Mouse (Mus musculus): ENCODE measurements around the gene Slc25a38.
"Not testable (repeated sequence)": the region's sequence is repeated elsewhere in the genome, so short reads cannot be mapped to it uniquely, and the experiment has no call there.

The Slc25a38 gene

DNA sequence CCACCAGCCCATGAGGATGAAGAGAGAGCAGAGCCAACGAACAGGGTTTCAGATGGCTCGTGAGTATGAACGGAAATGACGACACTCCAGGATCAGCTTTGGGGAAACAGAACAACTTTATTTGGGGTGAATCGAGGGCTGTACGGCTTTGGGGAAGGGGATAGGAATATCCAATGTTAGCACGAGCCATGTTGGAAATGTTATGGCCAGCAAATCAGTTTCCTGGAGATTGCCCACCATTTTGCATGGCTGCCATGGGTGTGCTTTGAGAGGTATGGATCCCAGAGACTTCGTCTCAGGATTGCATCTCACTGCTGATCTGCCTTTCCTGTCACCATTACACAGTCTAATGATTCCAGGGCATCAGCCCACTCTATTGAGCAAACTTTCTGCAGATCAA is 10.9 kb upstream of the Slc25a38 start:
- no peak for DNase-seq (ENCODE audit: low read depth, low spot score)

GRCm38 (mm10) chr9:120101165-120101564 is 9.0 kb upstream of the Slc25a38 start:
- DNase-seq (ENCODE audit: low read depth, low spot score) = no peak

DNA sequence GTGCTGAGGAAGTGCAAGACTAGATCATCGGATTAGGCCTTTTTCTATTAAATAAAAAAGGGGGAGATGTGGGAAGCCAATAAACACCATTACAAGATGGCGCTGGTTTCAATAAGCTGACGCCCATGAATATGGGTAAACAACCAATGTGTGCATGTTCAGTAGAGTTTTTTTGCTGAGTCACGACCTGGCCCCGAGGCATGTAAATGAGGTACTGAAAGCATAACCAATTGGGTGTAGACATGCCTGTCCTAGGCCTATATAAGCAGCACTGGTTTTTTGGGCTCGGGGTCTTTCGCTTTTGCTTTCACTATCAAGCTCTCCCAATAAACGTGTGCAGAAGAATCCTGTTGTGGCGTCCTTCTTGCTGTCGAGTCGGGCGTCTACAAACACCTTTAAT is 1.2 kb upstream of the Slc25a38 start:
- not testable (repeated sequence) for DNase-seq (ENCODE audit: low read depth, low spot score)

GRCm38 (mm10) chr9:120111156-120111945 is 1.2 kb downstream of the Slc25a38 start:
- DNase-seq (ENCODE audit: low read depth, low spot score) = no peak

DNA sequence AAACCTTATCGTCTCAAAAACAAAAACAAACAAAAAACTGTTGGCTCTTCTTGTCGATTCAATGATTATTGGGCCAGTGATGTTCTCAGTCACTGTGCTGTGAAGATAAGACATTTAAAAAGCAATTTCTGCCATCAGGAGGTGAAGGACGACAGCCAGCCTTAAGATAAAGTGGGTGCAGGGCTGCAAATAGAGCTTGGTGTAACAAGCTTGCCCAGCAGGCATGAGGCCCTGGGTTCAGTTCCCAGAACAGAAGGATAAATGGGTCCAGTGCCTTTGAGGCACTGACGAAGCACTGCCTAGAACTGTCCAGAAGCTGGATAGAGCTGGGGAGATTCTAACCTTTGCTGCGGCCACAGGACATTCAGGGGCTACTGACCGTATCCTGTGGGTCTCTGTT is 2.3 kb downstream of the Slc25a38 start:
- DNase-seq (ENCODE audit: low read depth, low spot score) = no peak

GRCm38 (mm10) chr9:120113456-120113855 is 3.3 kb downstream of the Slc25a38 start:
- no peak for DNase-seq (ENCODE audit: low read depth, low spot score)

DNA sequence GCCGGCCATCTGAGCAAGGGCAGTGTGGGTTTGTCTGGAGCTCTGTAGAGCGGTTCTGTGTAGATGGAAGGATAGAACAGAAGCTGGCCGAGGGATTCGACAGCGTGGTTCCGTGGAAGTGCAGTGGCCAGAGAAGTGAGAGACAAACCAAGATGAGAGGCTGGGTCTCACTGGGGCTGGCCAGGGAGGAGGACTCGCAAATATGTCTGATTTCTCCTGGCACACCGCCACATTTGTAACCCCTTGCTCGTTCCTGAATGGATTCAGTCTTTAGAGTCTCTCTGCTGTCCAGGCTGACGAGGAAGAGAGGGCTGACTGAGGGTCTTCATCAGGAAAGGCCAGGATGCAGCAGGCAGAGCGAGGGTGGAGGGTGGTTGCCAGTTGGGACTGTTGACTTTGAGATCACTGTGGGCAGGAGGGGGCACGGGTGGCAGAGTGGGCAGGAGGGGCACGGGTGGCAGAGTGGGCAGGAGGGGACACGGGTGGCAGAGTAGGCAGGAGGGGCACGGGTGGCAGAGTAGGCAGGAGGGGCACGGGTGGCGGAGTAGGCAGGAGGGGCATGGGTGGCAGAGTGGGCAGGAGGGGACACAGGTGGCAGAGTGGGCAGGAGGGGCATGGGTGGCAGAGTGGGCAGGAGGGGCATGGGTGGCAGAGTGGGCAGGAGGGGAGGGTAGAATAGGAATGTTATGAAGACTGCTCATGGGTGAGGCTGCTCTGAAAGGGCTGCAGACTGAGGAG is 4.0 kb downstream of the Slc25a38 start:
- no peak for DNase-seq (ENCODE audit: low read depth, low spot score)

DNA sequence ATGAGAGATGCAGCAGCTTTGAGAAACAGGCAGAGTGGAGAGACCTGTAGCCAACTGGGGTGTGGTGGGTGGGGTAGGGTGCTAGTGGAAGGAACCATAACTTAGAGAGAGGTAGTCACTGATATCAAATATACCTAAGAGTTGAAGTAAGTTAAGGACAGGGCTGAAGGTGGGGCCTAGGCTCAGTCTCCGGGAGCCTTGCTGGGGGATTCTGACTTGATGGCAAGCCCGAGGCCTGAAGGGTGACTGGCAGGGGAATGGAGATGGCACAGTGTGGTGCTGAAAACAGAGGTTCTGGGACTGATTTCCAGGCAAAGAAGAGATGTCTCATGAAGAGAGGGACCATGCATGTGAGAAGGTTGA is 4.6 kb downstream of the Slc25a38 start:
- no peak for DNase-seq (ENCODE audit: low read depth, low spot score)

DNA sequence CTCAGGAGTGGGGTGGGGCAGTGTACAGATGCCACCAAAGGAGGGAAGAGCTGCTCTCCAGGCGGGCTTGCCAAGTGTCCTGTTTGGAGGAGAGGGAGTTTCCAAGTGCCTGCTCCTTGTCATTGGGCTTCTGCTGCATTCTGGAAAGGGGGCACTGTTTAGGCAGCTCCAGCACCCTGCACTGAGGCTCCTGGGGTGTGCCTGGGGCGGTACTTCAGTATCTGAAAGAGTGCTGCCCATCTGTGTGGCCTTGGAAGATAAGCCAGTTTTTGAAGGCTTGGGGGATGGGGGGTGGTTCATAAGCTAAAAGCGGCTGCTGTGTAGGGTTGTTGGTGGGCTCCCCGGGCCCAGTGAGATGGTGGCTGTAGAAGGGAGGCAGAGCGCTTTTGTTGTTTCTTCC is 5.4 kb downstream of the Slc25a38 start:
- no peak for DNase-seq (ENCODE audit: low read depth, low spot score)

DNA sequence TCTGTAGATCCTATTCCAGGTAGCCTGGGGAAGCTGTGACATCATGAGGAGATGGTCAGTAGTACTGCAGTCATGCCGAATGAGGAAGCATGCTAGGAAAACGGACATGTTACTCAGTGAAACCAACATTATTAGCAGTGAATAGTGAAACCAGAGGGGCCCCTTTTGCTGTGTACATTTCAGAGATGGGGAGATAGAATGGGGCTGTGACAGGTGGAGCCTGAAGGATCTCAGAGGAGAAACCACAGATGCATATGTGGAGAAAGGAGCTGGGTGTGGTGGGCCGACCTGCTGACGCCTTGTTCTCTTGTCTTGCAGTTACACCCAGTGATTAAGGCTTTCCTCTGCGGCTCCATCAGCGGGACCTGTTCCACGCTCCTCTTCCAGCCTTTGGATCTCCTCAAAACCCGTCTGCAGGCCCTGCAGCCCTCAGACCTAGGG is 6.0 kb downstream of the Slc25a38 start:
- no peak for DNase-seq (ENCODE audit: low read depth, low spot score)

DNA sequence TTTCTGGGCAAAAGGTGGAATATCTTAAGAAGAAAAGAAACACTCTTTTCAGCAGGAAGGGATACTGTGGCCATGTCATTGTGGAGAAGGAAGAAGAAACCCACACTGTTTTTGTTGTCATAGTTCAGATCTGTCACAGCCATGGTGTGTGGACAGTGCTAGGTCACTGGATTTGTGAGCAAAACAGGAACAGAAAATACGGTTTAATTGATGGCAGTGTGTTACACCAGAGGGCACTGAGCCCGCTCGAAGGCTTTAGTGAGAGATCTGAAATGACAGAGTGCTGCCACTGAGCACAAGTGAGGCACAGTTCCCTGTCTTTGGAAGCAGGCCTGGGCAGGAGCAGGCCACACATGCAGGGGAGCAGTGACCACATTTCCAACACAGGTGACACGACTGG is 8.0 kb downstream of the Slc25a38 start:
- no peak for DNase-seq (ENCODE audit: low read depth, low spot score)

GRCm38 (mm10) chr9:120120503-120120902 is 10.3 kb downstream of the Slc25a38 start:
- no peak for DNase-seq (ENCODE audit: low read depth, low spot score)

DNA sequence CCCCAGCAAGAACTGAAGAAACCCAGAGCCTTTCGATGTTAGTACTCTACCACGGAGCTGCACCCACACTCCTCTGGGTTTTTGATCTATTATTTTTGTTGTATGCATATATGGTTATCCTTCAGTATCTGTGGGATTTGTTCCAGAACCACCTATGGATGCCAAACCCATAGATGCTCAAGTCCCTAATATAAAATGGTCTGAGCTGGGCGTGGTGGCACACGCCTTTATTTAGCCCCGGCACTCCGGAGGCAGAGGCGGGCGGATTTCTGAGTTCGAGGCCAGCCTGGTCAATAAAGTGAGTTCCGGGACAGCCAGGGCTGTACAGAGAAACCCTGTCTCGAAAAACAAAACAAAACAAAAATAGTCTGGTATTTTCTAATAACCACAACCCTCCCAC is 16.7 kb downstream of the Slc25a38 start:
- DNase-seq (ENCODE audit: low read depth, low spot score) = no peak

DNA sequence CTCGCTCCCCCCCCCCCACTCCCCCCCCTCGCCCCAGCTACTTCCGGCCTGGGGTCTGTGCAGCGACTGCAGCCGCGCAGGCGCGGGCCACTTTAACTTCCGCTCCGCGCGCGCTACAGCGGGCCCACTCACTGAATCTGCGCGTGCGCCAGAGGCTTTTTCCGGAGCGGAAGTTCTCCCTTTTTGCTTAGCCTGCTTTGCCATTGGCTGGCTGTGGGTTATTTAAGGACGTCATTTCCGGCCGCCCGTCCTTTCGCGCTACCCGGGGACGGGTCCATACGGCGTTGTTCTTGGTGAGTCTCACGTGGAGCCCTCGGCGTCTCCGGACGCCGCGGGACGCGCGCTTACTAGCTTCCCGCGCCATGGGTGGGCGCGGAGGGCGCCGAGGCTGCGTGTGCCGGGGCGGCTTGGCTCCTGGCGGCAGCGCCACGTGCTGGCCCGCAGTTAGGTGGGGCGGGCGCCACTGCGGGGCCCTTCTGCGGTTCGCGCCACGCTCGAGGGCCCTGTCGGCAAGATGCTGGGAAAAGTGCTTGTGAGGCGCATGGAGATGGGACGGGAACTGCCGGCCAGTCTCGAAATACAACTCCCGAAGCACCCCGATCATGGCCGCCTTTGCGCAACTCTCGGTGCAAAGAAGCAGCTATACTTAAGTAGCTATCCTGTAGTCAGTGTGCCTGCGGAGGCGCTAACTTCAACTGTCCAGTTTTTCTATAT is 17.5 kb downstream of the Slc25a38 start, which contains the start of gene Rpsa:
Gene Rpsa (plus strand): TSS at position 152 of the 714 bp plus-strand sequence.
- peak; percentile 99 for DNase-seq (ENCODE audit: low read depth, low spot score)

DNA sequence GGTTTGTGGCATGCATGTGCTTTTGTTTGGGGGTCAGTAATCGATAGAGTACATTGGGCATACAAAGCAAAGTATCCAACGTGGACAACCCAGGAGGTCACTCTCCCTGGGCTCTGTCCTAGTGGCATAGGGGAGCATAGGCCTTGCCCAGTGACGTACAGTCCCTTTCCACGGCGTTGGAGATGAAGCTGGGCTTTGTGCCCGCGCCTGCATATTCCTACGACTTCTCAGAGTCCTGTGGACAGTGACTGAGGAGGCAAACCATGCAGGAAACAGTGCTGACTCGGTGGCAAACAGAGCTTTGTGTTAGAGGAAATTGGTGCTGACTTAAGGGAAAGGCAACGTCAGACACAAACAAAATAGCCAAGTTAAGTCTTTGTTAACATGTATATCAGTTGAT is 19.1 kb downstream of the Slc25a38 start:
- DNase-seq (ENCODE audit: low read depth, low spot score) = no peak

- no peak for DNase-seq (ENCODE audit: low read depth, low spot score)
Measured at GRCm38 (mm10) chr9:120131784-120132288, 21.7 kb downstream of the Slc25a38 start.

DNA sequence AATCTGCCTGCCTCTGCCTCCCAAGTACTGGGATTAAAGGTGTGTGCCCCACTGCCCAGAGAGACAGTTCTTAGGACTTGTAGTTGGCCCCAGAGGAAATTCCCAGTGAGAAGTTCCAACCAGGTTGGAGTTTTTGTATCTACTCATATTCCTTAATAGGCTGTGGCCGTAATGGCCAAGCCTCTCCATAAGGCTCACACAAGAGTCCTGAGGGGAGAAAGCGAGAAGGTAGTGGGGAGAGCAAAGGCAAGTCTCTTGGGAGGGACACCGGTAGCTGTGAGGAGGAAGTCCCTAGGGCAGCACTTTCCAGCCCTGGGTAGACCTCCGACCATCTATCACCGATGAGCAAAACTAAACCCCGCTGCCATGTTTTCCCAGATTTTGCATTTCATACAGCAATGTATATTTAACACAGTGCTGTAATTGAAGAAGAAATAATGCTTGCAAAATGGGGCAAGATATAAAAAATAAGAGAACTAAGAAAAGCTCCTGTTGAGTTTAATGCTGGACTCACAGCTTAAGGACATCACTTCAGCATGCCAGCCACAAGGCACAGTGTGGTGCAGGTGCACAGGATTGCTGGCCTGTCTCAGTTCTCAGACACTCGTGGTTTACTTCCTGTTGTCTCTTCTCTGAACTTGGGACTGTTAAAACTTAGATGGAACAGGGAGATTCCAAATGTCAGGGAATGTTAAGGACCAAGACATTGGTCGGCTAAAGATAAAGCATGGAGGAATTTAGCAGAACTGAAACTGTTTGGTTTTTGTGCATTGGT is 23.0 kb downstream of the Slc25a38 start:
- DNase-seq (ENCODE audit: low read depth, low spot score) = no peak

- no peak for DNase-seq (ENCODE audit: low read depth, low spot score)
Measured at GRCm38 (mm10) chr9:120133755-120134475, 23.7 kb downstream of the Slc25a38 start.

DNA sequence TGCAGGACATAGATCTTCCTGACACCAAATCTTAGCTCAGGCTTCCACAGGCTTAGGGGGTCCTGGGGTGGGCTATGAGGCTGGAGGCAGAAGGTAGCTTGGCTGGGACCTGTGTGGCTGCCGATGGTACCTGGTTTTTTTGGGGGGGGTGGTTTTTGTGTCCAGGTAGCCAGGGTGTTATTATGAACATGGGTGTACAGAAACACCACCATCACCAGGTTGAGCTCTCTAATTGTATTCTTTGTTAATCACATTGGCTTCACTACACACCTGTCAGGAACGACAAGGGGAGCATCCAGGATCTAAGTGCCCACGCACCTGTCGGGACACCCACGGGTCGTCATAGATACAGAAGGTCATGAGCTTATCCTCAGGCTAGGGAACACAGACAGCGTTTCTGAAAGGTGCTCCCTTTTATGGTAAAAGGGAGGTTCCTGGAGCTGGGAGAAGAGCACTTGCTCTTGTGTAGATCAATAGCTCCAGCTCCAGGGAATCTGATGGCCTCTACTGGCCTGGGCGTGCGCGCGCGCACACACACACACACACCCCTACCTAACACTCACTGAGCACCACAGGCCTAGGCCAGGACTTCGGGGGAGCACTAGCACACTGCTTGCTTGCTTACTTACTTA is 24.5 kb downstream of the Slc25a38 start:
- no peak for DNase-seq (ENCODE audit: low read depth, low spot score)

GRCm38 (mm10) chr9:120135454-120135853 is 25.3 kb downstream of the Slc25a38 start:
- DNase-seq (ENCODE audit: low read depth, low spot score) = no peak

Data from mesoderm, embryonic 11.5 days (tissue).